Mouse (Mus musculus) adrenal gland, adult 10 weeks (tissue): ENCODE results near the gene Gm21117. TPM values are rescaled to one million over a fixed set of nuclear protein-coding genes. Genes with fewer than 3 reads are reported as not detected.

Experiments used
- polyA plus RNA-seq: library from polyadenylated mRNA; stranded (reverse); fragments of 350-450 nt; fragmentation: Illumina TruSeq; extraction: RNeasy Lipid Tissue Mini Kit (QIAGEN cat#74804); gene quantifications from one replicate; pipeline ENCODE4 v1.2.3, GENCODE M21; 2014; ENCODE audit warnings: low read depth, low replicate concordance

Gene Gm21117
- polyA plus RNA-seq, result not detected

GRCm38 (mm10) chrY:51124920-51125319 is at the start of gene Gm21117:
TSS of gene Gm21117 (plus strand) at chrY:51125220.

